Mouse (Mus musculus) neural tube, embryonic 15.5 days (tissue): Measurements from ENCODE around the gene Rem2. TPM values are rescaled to one million over a fixed set of nuclear protein-coding genes. Genes with fewer than 3 reads are reported as not detected.

ENCODE experiments used
- ATAC-seq: fragments of 200-750 bp; cut with Nextera tagmentation; 2 replicates; pipeline ENCODE4 v1.8.0; 2017; ENCODE audit warnings: mild to moderate bottlenecking, moderate TSS enrichment, moderate library complexity; ENCODE audit not compliant: low FRiP score
- H3K27ac ChIP-seq: fragments of 300-500 bp; sonication (generic); replicated peaks from 2 replicates; pipeline ENCODE4 v1.5.1; 2015; ENCODE audit warnings: mild to moderate bottlenecking, inconsistent platforms
- H3K27me3 ChIP-seq: fragments of 300-500 bp; sonication (generic); replicated peaks from 2 replicates; pipeline ENCODE4 v1.6.1; 2015; ENCODE audit warnings: inconsistent platforms
- H3K36me3 ChIP-seq: fragments of 300-500 bp; sonication (generic); 2 replicates; pipeline ENCODE4 v1.6.1; 2015; ENCODE audit warnings: inconsistent platforms
- H3K4me1 ChIP-seq: fragments of 300-500 bp; sonication (generic); 2 replicates; pipeline ENCODE4 v1.6.1; 2015; ENCODE audit warnings: inconsistent platforms
- H3K4me2 ChIP-seq: fragments of 300-500 bp; sonication (generic); 2 replicates; pipeline ENCODE4 v1.6.1; 2015; ENCODE audit warnings: inconsistent platforms, mild to moderate bottlenecking, moderate library complexity
- H3K4me3 ChIP-seq: fragments of 300-500 bp; sonication (generic); replicated peaks from 2 replicates; pipeline ENCODE4 v1.5.1; 2015; ENCODE audit warnings: mild to moderate bottlenecking, inconsistent platforms
- H3K9ac ChIP-seq: fragments of 300-500 bp; sonication (generic); replicated peaks from 2 replicates; pipeline ENCODE4 v1.6.1; 2015; ENCODE audit warnings: mild to moderate bottlenecking, inconsistent platforms
- H3K9me3 ChIP-seq: fragments of 300-500 bp; sonication (generic); replicated peaks from 2 replicates; pipeline ENCODE4 v1.6.1; 2016; ENCODE audit warnings: inconsistent platforms
- WGBS: fragments of 180-500 bp; shearing (Covaris S2); methylation state at CpG from one replicate; pipeline ENCODE4 v1.1.7; 2015; ENCODE audit warnings: mixed read lengths; 5-methylcytosine and 5-hydroxymethylcytosine counted together
- polyA plus RNA-seq: library from polyadenylated mRNA; unstranded; fragments of >200 nt; fragmentation: Nextera tagmentation; extraction: Ambion mirVana; gene quantifications from 2 replicates; pipeline ENCODE4 v1.2.1, GENCODE M21; 2015

The Rem2 gene
- polyA plus RNA-seq, 1 experiment from 2014 or later: 44.0 TPM

DNA sequence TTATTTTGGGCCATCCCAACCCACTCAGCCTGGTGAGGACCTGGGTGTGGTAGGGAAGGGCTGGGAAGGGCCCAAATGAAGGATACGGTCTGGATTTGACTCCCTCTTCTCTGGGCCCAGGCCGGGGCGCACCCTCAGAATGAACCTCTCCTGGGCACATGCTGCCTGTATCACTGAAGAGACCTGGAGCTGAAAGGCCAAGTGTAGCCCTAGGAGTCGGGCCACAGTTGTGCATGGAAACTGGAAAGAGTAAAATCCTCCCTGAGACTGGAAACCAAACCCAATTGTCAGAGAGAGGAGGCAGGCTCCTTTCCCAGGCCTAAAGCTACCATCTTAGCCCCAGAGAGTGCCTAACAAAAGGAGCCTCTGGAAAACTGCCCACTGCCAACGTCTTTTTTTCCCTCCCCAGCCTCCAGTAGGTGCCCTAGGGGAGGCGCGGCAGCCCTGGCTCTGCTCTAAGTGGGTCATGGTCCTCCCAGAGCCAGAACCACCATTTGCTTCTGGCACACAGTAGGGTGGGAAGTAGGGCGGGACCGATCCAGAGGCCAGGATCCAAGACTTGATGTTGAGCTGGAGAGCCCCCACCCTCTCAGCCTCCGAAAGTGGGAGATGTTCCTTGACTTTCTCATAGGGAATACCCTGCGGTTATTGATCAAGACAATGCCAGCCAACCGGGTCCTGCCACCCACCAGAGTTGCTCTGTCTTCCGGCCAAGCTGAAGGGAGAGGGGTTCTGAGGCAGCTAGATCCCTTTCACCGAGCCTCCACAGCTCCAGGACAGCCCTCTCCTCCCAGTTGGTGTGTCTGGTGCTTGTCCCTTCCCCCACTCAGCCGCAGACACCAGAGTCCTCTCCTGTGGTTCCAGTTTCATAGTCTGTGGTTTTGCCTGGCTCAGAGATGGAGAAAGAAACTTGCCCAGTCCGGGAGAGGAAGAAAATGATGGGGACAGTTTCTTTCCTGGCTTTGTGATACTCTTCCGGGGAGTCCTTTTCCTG is 42.8 kb upstream of the Rem2 start:
- H3K4me2 ChIP-seq: peak overlapping the region; percentile 75
- H3K4me1 ChIP-seq: peaks cover 56% of the 10 kb centered on the region
- ATAC-seq: peak; percentile 33; the same call in 1 of the 2 replicates
- peak overlapping the region; percentile 53 for H3K4me3 ChIP-seq
- no peaks in the 10 kb centered on the region for H3K9me3 ChIP-seq
- H3K9ac ChIP-seq: peak overlapping the region; percentile 64
- WGBS: 45% methylated on average over 17 of the region's 17 CpGs
- H3K36me3 ChIP-seq: peaks cover 13% of the 10 kb centered on the region; the same call in 1 of the 2 replicates
- H3K27me3 ChIP-seq: peaks cover 14% of the 10 kb centered on the region; the same call in 1 of the 2 replicates
- H3K27ac ChIP-seq: peak overlapping the region; percentile 86

DNA sequence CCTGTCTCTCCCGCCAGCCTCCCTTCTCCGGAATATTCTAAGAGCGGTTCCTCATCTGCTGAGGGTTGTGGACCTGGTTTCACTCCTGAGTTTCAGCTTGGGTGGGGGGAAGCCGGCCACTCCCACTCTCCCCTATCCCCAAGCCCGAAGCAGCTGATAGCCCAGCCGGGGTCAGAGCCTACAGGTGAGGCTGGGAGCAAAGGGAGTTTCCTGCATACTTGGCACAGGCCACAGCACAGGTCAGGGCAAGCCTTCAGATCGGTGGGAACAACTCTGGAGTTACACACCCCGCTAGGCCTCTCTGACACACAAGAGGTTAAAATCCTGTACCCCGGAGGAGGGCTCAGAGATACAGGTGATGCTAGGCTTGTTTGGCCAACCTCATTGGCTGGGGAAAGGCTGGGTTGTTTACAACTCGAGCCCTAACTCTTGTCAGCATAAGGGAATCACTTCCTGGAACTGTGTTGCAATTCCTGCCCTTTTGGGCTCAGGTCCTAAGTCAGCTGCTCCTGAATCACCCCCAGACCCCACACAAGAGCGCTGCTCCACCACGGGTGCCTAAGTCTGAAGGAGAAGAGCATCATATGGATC is 41.9 kb upstream of the Rem2 start:
- Histone ChIP-seq H3K9ac (0 out of 2 replicates have a peak overlapping the region, but pooled peaks have one; percentile 10), H3K27ac (peak overlapping the region; percentile 86; the same call in 1 of the 2 replicates), H3K4me1 (peaks cover 50% of the 10 kb centered on the region), H3K4me3 (peak overlapping the region; percentile 53), H3K36me3 (peaks cover 8% of the 10 kb centered on the region; the same call in 1 of the 2 replicates), H3K9me3 (no peaks in the 10 kb centered on the region), H3K4me2 (peak overlapping the region; percentile 75), H3K27me3 (peaks cover 14% of the 10 kb centered on the region; the same call in 1 of the 2 replicates)
- ATAC-seq: no peak
- WGBS: 72% methylated on average over 12 of the region's 12 CpGs

DNA sequence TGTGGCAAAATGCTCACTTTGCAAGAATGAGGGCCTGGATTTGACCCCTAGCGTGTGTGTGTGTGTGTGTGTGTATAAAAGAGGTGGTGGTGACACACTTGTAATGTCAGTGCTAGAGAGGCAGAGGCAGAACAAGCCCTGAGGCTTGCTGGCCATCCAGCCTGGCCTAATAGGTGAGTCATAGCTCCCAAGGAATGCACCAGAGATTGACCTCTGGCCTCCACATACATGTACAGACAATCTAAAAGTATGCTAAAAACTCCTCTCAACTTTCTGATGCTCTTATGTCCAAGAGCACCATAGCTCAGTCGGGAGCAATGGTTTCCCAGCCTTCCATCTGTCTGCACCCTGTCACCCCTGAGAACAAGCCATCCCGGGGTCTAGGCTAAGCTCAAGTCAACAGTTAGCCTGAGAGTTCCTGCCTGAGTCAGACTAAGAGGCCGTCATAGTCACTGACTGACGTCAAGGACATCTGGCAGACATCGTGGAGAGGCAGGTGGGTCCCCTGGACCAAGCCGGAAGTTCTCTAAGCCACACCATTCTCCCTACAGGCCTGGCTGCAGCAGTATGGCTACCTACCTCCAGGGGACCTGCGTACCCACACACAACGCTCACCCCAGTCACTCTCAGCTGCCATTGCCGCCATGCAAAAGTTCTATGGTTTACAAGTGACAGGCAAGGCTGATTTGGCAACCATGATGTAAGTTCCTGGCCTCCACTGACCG is 40.5 kb upstream of the Rem2 start:
- Histone ChIP-seq H3K27me3 (peaks cover 8% of the 10 kb centered on the region; the same call in 1 of the 2 replicates), H3K4me1 (peaks cover 39% of the 10 kb centered on the region), H3K4me3 (no peak overlapping the region), H3K9ac (no peak overlapping the region), H3K36me3 (no peaks in the 10 kb centered on the region), H3K9me3 (no peaks in the 10 kb centered on the region), H3K4me2 (no peak overlapping the region), H3K27ac (no peak overlapping the region)
- ATAC-seq: no peak
- WGBS: 92% methylated on average over 11 of the region's 11 CpGs

DNA sequence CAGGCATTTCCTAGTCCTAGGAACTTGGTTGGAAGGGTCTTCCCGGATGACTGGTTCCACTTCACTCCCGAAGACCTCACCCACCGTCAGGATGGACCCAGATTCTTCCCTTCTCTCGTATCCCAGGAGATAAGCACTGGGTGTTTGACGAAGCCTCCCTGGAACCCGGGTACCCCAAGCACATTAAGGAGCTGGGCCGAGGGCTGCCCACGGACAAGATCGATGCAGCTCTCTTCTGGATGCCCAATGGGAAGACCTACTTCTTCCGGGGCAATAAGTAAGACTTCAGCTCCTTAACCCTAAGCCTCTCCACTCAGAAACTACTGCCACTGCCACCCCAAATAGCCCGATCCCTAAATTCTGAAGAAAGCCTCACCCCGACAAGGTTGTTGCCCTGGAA is 36.7 kb upstream of the Rem2 start:
- no peaks in the 10 kb centered on the region for H3K27me3 ChIP-seq
- H3K4me1 ChIP-seq: 0 out of 2 replicates have a peak, but pooled peaks cover 2% of the 10 kb centered on the region

DNA sequence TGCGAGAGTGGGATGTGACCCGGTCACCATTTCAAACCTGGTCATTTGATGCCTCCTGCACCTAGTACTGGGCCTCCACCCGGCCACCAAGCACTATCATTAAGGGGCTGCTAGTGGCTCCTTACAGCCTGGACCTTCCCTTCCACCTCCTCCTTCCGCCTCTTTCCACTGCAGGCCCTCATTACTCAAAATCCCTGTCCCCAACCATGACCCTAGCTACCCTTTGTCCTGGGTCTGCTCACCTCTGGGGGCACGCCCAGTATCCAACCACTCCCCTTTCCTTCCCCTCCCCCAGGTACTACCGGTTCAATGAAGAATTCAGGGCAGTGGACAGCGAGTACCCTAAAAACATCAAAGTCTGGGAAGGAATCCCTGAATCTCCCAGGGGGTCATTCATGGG is 36.3 kb upstream of the Rem2 start:
- Histone ChIP-seq H3K27me3 (no peaks in the 10 kb centered on the region), H3K4me3 (no peak overlapping the region), H3K36me3 (no peaks in the 10 kb centered on the region), H3K9ac (no peak overlapping the region), H3K9me3 (no peaks in the 10 kb centered on the region), H3K27ac (no peak overlapping the region), H3K4me1 (no peaks in the 10 kb centered on the region), H3K4me2 (no peak overlapping the region)
- 56% methylated on average over 7 of the region's 7 CpGs for WGBS
- no peak for ATAC-seq

More for the DNA sequence above, 36.7 kb upstream of the Rem2 start:
- Histone ChIP-seq H3K9me3 (no peaks in the 10 kb centered on the region), H3K36me3 (no peaks in the 10 kb centered on the region), H3K4me3 (no peak overlapping the region), H3K4me2 (no peak overlapping the region), H3K27ac (no peak overlapping the region), H3K9ac (no peak overlapping the region)
- ATAC-seq: no peak
- 84% methylated on average over 12 of the region's 12 CpGs for WGBS

DNA sequence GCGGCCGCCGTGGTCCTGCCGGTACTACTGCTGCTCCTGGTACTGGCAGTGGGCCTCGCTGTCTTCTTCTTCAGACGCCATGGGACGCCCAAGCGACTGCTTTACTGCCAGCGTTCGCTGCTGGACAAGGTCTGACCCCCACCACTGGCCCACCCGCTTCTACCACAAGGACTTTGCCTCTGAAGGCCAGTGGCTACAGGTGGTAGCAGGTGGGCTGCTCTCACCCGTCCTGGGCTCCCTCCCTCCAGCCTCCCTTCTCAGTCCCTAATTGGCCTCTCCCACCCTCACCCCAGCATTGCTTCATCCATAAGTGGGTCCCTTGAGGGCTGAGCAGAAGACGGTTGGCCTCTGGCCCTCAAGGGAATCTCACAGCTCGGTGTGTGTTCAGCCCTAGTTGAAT is 35.4 kb upstream of the Rem2 start:
- no peak overlapping the region for H3K4me2 ChIP-seq
- H3K9me3 ChIP-seq: no peaks in the 10 kb centered on the region
- H3K9ac ChIP-seq: no peak overlapping the region
- no peak overlapping the region for H3K27ac ChIP-seq
- H3K4me3 ChIP-seq: no peak overlapping the region
- WGBS: 92% methylated on average over 14 of the region's 14 CpGs
- ATAC-seq: no peak
- H3K36me3 ChIP-seq: no peaks in the 10 kb centered on the region
- H3K27me3 ChIP-seq: no peaks in the 10 kb centered on the region
- H3K4me1 ChIP-seq: no peaks in the 10 kb centered on the region

DNA sequence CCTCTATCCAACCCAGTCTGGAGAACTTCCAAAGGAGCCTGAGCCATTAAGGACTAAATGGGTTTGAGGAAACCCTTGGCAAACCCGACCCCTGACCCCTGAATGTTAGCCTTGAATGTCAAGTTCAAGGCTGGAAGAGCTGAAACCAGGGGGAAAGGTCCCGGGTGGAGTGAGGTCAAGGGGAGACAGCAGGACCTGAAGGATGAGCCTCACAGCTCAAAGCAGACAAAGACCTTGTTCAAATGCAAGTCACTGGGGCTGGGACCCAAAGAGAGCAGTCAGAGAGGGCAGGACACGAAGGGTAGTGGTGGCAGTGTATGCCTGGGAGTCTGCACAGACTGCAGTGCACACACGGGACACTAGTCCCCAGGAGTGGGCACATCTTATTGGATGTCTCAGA is 34.5 kb upstream of the Rem2 start:
- Histone ChIP-seq H3K4me2 (no peak overlapping the region), H3K9ac (no peak overlapping the region), H3K27me3 (no peaks in the 10 kb centered on the region), H3K27ac (no peak overlapping the region), H3K36me3 (no peaks in the 10 kb centered on the region), H3K4me3 (no peak overlapping the region), H3K9me3 (no peaks in the 10 kb centered on the region), H3K4me1 (no peaks in the 10 kb centered on the region)
- 85% methylated on average over 4 of the region's 4 CpGs for WGBS
- ATAC-seq: no peak

DNA sequence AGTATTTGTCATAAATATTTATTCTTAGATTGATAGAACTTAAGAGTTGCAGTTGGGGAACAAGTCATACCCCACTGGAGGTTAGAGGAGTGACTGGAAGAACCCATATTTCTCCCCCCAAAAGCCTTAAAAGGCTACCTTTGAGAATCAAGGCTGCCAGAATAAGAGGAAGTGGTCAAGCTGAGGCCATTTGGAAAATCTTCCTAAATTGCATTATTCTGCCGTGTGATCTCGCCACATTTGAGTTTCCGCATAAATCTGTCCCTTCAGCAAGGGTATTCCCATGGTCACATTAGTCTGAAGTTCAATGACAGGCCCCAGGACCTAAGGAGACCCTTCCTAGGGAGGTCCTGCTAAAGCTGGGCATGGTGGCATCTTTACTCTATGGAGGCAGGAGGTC is 33.4 kb upstream of the Rem2 start:
- no peaks in the 10 kb centered on the region for H3K4me1 ChIP-seq
- ATAC-seq: no peak
- H3K4me2 ChIP-seq: no peak overlapping the region
- H3K27ac ChIP-seq: no peak overlapping the region
- WGBS: 91% methylated on average over 3 of the region's 3 CpGs
- H3K27me3 ChIP-seq: no peaks in the 10 kb centered on the region
- H3K9me3 ChIP-seq: no peaks in the 10 kb centered on the region
- H3K36me3 ChIP-seq: no peaks in the 10 kb centered on the region
- no peak overlapping the region for H3K9ac ChIP-seq
- no peak overlapping the region for H3K4me3 ChIP-seq

DNA sequence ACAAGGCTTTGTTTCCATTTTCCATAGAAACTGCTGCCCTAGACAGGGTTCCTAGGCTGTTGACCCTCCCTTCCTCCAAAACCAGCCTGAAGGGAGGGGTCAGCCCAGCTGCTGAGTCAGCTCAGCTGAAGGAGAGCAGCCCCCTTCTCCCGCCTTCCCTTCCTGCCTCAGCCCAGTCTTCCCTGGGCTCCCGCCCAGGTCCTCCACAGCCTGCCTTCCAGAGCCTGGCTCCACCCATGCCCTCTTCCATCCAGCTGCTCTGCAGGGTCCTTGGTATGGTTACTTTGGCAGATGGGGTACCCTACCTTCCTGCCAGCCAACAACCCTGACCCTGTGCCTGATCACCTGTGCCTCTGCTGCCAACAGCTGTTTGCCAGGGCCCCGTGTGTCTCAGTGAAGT is 32.7 kb upstream of the Rem2 start:
- H3K9ac ChIP-seq: no peak overlapping the region
- no peaks in the 10 kb centered on the region for H3K4me1 ChIP-seq
- peak overlapping the region; percentile 48; the same call in 1 of the 2 replicates for H3K27ac ChIP-seq
- H3K4me2 ChIP-seq: no peak overlapping the region
- 29% methylated on average over 3 of the region's 3 CpGs for WGBS
- no peaks in the 10 kb centered on the region for H3K9me3 ChIP-seq
- H3K4me3 ChIP-seq: no peak overlapping the region
- no peak for ATAC-seq
- H3K27me3 ChIP-seq: no peaks in the 10 kb centered on the region
- no peaks in the 10 kb centered on the region for H3K36me3 ChIP-seq

DNA sequence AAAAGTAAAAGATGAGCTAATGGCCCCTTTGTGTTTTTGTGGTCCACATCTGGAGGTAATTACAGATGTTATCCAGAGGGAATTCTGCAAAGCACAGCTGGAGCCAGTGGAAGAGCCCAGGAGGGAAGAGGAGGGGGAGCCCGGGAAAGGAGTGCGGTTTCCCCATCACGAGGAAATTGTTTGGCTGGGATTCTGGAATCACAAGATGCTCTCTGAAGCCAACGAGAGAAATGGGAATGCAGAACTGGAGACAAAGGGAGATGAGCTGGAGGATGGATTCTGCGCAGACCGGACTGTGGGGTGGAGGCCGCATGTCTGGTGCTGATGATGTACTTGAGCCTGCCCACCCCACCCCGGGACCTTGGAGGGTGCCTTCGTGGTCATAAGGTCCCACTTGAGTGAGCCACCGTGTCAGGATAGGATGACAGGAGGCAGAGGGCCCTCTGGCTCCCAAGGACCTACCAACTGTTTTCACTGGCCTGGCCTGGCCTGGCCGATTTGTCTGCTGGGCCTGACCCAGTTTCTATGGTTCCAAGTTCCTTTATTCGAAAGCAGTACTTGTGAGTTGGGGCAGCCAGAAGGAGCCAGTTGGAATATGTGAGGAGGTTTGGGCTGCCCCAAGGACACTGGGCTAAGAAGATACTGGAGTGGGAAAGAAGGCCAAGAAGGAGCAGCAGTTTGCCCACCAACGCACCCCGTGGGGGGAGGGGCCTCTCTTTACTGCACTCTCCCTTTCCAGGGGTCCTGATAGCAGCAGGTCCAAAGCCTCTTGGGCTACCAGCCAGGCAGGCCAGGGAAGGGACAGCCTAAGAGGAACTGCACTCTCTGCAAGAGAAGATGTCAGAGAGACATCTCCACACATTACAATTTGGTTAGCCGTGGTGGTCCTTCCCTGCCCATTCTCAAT is 31.9 kb upstream of the Rem2 start:
- Histone ChIP-seq H3K4me2 (no peak overlapping the region), H3K27me3 (no peaks in the 10 kb centered on the region), H3K36me3 (no peaks in the 10 kb centered on the region), H3K4me3 (no peak overlapping the region), H3K4me1 (no peaks in the 10 kb centered on the region), H3K9ac (no peak overlapping the region), H3K9me3 (no peaks in the 10 kb centered on the region), H3K27ac (peak overlapping the region; percentile 48; the same call in 1 of the 2 replicates)
- 55% methylated on average over 15 of the region's 15 CpGs for WGBS
- ATAC-seq: no peak
